Mouse (Mus musculus) spleen, postnatal 14 days (tissue): ENCODE measurements around the gene Zcchc7.

Experiments
- DNase-seq, 2 experiments: peaks; one replicate each; pipeline ENCODE4 v3.0.0; 2021 to 2022; ENCODE audit warnings: low spot score in 2 of 2

Gene Zcchc7

DNA sequence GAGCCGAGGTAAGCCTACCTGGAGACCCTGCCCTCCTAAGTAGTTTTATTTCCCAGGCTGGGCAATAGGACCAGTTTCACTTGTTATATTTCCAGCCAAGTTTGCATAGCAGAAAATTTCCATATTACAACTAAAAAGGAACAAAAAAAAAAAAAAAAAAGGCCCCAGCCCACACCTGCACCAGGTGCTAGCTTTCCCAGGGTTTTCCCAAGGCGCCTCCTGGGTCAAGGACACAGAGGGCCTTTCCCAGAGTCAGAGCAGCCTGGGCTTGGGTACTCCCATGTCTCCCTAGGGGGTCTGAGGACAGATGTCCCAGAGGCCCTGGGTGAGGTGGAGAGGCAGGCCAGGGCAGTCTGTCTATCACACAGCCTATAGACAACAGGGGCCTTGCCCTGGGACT lies 209.5 kb downstream of the Zcchc7 start:
- DNase-seq = no peak

DNA sequence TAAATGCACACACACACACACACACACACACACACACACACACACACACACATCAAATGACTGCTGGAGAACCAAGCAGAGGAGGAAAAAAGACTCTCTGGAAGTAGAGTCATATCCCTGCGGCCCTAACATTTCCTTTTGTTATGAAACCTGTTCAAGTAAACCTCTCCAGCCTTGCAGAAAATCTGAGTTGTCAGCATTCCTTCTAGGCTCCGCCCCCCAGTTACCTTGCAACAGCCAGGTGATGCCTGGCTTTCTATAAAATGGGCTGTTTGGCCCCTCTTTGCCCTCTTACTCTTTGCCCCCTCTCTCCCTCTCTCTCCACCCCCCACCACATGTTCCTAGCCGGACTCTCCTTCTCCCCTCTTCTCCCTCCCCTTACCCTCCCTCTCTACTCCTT lies 210.1 kb downstream of the Zcchc7 start:
- no peak for DNase-seq

DNA sequence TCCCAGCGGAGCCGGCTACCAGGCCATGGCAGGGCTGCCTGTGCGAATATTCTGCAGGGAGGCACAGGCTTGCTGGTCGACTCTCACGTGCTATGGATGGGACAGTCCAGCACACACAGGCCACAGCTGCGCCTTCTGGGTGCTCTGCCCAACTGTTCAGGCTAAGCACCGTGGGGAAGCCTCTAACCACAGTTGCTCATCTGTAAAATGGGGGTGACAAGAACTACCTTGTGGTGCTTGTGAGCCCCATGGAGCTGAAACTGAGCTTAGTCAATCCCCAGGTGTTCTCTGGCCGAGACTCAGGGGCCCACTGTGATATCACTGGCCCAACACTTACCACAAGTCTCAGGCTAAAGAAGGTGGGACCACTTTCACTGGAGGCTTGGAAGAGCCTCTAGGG lies 211.7 kb downstream of the Zcchc7 start:
- no peak for DNase-seq

DNA sequence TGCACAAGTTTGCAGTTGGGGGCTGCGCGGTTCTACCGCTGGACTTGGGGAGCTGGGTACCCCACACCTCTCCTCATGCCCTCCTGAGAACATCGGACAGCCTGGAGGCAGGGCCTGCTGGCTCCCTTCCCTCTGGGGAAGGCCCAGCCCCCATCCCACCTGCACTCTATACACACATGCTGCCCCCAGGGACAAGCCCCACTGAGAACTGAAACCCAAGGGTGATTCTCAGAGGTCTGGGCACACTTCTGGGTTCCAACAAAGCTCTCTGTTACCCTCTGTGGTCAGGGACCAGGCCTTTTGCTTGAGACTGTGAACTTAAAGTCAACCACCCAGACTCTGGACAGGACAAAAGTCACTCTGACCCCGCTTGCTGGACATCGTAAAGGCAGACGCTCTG lies 214.4 kb downstream of the Zcchc7 start:
- peak; percentile 47 to 59 for DNase-seq

DNA sequence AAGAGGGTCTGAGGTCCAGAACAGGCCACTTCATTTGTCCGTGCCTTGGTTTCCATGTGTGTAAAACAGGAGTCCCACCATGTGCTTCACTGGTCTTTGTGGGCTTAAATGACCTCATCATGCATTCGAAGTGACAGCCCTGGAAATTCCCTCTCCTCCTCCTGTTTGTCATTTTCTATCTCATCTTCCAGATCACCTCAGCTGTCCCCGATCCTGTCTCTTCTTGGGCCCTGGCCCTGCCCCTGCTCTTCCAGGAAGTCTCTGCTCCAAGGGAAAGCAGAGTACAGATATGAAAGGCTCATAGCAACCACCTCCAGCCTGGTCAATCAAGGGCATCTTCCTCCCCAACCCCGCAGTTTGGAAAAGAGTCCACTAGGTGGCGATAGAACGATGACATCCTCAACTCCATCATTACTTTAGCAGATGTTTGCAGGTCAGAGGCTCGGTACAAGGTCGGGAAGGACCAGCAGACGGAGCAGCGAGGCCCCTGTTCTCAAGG lies 215.0 kb downstream of the Zcchc7 start:
- DNase-seq = peak; percentile 44 to 64

DNA sequence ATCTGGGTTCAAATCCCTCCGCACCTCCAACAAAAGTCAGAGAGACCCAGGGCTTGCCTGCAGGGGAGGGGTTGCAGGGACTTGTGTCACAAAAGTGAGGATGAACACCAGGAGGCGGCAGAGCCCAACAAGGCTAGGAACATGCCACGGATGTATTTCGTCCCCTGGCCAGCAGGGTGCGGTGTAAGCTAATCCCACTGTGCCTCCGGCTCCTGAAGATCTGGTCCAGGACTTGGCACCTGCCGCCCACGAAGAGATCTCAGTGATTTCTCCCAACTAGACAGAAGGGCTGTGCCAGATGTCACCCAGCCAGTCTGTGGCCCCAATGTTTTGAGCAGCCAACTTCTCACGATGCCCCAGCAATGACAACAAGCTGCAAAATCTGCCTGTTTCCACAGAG lies 217.8 kb downstream of the Zcchc7 start:
- DNase-seq = peak; percentile 76 to 84

DNA sequence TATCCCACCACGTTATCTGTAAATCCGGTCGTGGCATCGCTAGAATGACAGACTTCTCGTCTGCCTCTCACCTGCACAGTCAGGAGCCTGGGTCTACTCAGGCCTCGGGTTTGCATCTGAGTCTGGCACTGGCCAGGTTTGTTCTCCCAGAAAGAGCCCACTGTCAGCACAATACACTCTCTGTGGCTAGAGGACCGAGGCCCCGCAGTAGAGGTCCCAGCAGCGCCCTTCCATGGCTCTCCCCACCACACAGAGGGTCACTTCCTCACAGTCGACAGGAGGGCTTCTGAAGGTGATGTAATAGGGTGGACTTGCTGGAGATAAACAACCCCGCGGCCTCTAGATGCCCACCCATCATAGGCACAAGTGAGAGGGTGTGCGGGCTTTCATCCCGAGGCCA lies 218.2 kb downstream of the Zcchc7 start:
- DNase-seq = no peak

DNA sequence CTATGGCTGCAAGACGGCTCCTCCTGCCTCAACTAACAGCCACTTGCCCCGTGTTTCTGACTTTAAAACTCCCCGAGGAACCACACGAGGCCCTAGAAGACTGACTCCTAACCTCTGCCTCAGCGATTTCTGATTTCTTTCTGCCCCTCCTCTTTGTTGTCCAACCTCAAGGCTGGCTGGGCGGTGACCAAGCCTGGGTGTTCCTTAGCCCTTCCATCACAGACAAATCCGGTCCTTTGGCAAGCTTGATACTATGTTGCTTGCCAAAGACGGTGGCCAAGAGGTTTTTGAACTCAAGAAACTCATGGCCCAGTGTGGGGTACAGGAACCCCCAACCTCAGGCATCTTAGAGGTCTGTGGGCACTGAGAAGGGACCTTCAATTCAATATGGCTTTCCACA lies 218.7 kb downstream of the Zcchc7 start:
- no peak for DNase-seq

DNA sequence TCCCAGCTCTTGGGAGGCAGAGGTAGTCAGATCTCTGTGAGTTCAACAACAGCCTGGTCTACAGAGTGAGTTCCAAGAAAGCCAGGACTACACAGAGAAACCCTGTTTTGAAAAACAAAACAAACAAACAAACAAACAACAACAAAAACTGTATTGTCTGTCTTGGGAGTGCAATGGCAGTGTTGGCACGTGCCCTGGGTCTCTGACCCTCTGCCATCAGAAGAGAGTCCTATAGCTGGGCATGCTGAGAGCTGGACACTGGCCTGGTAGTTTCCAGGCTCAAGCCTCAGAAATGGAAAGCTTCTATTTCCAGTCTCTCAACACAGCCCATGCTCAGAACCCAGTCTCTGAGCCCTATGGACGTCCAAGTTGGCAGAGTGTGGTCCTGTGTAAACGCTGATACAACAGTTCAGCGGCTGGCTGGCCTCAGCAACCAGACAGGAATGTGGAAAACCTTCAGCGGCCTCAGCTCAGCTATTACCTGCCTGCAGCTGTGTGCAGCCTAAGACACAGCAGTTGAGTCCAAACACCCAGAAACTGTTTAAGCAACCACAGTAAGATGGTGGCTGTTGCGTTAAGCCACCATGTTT lies 220.4 kb downstream of the Zcchc7 start:
- no peak for DNase-seq

DNA sequence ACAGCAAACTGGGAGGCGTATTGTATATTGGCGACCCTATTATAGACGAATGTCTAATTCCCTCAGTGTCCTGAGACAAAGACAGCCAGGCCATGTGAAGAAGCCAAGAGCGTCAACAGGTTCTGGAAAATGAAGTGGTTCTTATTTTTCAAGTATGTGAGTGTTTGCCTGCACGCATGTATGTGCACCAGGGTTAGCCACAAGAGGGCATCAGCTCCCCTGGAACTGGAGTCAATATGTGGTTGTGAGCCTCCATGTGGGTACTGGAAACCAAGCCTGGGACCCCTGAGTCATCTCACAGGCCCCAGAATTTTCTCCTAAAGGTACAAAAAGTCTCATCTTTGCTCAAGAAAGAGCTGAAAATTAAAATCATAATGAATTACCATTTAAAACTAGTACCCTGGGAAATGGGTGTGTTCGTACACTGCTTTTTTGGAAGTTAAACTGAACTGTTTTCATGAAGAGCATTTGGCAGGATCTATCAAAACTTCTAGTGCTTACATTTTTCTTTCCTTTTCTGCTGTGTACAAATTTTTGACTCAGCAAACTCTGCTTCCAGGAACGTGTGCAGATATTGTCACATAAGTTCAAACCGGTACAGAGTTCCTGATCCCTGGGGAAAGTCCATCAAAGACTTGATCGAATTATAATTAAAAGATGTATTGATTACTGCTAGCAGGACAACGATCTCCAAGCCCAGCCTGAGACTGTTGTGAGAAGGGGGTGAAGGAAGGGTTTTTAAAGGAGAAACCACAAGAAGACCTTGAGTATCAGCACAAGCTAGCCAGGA lies 221.4 kb downstream of the Zcchc7 start:
- no peak for DNase-seq

DNA sequence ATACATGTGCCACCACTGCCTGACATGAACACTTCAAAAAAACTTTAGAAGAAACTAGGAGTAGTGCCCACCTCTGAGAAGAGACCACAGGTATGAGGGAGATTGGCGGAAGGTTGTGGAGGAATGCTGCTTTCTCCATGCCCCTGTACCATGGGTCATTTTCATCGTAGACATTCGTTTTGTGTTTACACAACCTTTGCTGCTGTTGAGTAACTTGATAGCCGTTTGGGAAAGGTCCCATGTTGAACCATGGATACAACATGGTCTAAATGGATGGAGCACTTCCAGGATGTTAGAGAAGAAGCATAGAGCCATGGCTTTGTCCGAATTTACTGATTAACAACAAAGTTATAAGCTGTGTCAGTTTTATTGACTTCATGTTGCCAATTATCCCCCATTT lies 222.5 kb downstream of the Zcchc7 start:
- DNase-seq = no peak

DNA sequence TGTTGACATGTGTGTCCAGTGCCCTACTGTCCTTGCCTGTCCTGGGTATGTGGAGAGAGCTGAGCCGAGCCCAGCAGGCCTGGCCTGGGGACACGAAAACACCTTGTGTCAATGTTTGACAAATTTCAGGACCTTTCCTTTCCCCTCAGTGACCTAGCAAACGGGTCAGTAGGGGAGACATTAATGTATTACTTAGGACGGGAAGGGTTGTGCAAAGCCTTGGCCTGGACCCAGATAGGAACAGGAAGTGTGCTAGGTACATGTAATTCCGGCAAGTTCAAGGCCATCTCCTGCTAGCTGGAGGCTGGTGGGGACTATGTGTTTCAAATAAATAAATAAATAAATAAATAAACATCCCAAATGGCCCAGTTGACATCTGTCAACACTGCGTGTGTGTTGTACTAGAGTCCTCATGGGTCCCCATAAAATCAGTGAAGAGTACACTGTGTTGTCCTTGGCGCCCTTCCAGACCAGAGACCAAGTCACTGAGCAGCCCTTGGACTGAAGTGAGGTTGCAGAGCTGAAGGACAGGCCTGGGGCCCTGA lies 224.2 kb downstream of the Zcchc7 start:
- no peak for DNase-seq

DNA sequence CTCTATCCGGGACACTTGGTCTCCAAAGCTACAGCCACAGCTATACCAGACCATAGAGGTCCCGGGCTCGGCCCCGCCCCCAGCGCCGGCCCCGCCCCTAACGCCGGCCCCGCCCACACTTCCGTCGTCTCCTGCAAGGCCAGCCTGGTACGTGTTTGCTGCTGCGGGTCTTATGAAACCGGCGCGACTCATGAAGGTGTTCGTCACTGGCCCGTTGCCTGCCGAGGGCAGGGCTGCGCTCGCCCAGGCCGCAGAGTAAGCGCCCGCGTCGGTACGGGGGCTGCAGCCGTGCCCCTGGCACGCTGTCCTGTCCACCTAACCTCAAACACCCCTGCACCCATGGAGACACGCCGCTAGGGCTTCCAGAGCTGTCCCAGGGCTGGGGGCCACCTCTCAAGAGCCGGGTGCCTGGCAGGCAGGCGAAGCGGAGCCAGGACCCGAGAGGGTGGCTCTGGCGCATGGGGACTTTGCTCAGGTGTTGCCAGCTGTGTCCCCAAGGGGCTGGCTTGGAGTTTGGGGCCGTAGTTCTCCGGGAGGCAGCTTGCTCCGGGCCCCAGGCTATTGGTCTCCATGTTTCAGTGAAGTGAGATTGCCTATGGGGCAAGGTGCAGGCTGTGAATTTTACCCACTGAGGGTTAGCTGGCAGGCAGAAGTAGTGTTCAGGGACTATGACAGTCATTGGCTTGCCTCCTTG lies 225.8 kb downstream of the Zcchc7 start, which contains the start of gene Grhpr:
Gene Grhpr, plus strand, starts transcription at position 116 of the 694 bp plus-strand sequence.
- peak; percentile 70 to 78 for DNase-seq
